Mouse (Mus musculus): ENCODE measurements at regions not wholly inside any gene's neighbourhood (a gene's known extent, or its start where the extent isn't known, plus 50 kb on each side); places are given as distances from the start of the nearest gene placed in this dataset.

- Histone ChIP-seq H3K4me1 (no peaks in the 10 kb centered on the region), H3K9me3 (no peaks in the 10 kb centered on the region), H3K27ac (no peak overlapping the region), H3K36me3 (no peaks in the 10 kb centered on the region), H3K4me2 (no peak overlapping the region), H3K27me3 (no peaks in the 10 kb centered on the region), H3K9ac (no peak overlapping the region), H3K4me3 (no peak overlapping the region)
- ATAC-seq (ENCODE audit: insufficient number of reproducible peaks, low FRiP score, low TSS enrichment, low read depth) = no peak
Measured at GRCm38 (mm10) chr4:7144215-7144614, 1094.6 kb downstream of the Car8 start.

GRCm38 (mm10) chr4:7143676-7144075 is 1095.2 kb downstream of the Car8 start:
- Histone ChIP-seq H3K4me3 (no peak overlapping the region), H3K36me3 (no peaks in the 10 kb centered on the region), H3K4me2 (no peak overlapping the region), H3K4me1 (no peaks in the 10 kb centered on the region), H3K27ac (no peak overlapping the region), H3K9me3 (no peaks in the 10 kb centered on the region), H3K9ac (no peak overlapping the region), H3K27me3 (no peaks in the 10 kb centered on the region)
- no peak for ATAC-seq (ENCODE audit: insufficient number of reproducible peaks, low FRiP score, low TSS enrichment, low read depth)
- 79% methylated on average over 2 of the region's 2 CpGs for WGBS

GRCm38 (mm10) chr4:7142781-7143180 is 1096.1 kb downstream of the Car8 start:
- Histone ChIP-seq H3K4me3 (no peak overlapping the region), H3K9me3 (no peaks in the 10 kb centered on the region), H3K27ac (no peak overlapping the region), H3K4me1 (no peaks in the 10 kb centered on the region), H3K36me3 (no peaks in the 10 kb centered on the region), H3K4me2 (no peak overlapping the region), H3K27me3 (no peaks in the 10 kb centered on the region), H3K9ac (no peak overlapping the region)
- ATAC-seq (ENCODE audit: insufficient number of reproducible peaks, low FRiP score, low TSS enrichment, low read depth) = no peak
- WGBS = 88% methylated on average over 6 of the region's 6 CpGs

GRCm38 (mm10) chr4:7112159-7112558 is 1126.7 kb downstream of the Car8 start:
- Histone ChIP-seq H3K4me2 (no peak overlapping the region), H3K27me3 (no peaks in the 10 kb centered on the region), H3K9me3 (no peaks in the 10 kb centered on the region), H3K36me3 (no peaks in the 10 kb centered on the region), H3K4me3 (no peak overlapping the region), H3K27ac (no peak overlapping the region), H3K4me1 (no peaks in the 10 kb centered on the region), H3K9ac (no peak overlapping the region)
- 68% methylated on average over 4 of the region's 4 CpGs for WGBS
- ATAC-seq (ENCODE audit: insufficient number of reproducible peaks, low FRiP score, low TSS enrichment, low read depth) = no peak

GRCm38 (mm10) chr4:7092957-7093356 is 1145.9 kb downstream of the Car8 start:
- Histone ChIP-seq H3K27ac (no peak overlapping the region), H3K4me1 (no peaks in the 10 kb centered on the region), H3K9me3 (no peaks in the 10 kb centered on the region), H3K36me3 (no peaks in the 10 kb centered on the region), H3K9ac (no peak overlapping the region), H3K27me3 (no peaks in the 10 kb centered on the region), H3K4me3 (no peak overlapping the region), H3K4me2 (no peak overlapping the region)
- WGBS = 78% methylated on average over 7 of the region's 7 CpGs
- ATAC-seq (ENCODE audit: insufficient number of reproducible peaks, low FRiP score, low TSS enrichment, low read depth) = no peak

- Histone ChIP-seq H3K4me3 (no peak overlapping the region), H3K36me3 (no peaks in the 10 kb centered on the region), H3K27me3 (no peaks in the 10 kb centered on the region), H3K4me1 (no peaks in the 10 kb centered on the region), H3K9me3 (no peaks in the 10 kb centered on the region), H3K4me2 (no peak overlapping the region), H3K9ac (no peak overlapping the region), H3K27ac (no peak overlapping the region)
- no peak for ATAC-seq (ENCODE audit: insufficient number of reproducible peaks, low FRiP score, low TSS enrichment, low read depth)
Measured at GRCm38 (mm10) chr4:7091201-7091814, 1147.5 kb downstream of the Car8 start.

All from limb, embryonic 15.5 days (tissue).